Mouse (Mus musculus): ENCODE data around the gene Cacng4. TPM values are rescaled to one million over a fixed set of nuclear protein-coding genes. Genes with fewer than 3 reads are reported as not detected.

Cacng4 gene
- polyA plus RNA-seq, 1 experiment = not detected

DNA sequence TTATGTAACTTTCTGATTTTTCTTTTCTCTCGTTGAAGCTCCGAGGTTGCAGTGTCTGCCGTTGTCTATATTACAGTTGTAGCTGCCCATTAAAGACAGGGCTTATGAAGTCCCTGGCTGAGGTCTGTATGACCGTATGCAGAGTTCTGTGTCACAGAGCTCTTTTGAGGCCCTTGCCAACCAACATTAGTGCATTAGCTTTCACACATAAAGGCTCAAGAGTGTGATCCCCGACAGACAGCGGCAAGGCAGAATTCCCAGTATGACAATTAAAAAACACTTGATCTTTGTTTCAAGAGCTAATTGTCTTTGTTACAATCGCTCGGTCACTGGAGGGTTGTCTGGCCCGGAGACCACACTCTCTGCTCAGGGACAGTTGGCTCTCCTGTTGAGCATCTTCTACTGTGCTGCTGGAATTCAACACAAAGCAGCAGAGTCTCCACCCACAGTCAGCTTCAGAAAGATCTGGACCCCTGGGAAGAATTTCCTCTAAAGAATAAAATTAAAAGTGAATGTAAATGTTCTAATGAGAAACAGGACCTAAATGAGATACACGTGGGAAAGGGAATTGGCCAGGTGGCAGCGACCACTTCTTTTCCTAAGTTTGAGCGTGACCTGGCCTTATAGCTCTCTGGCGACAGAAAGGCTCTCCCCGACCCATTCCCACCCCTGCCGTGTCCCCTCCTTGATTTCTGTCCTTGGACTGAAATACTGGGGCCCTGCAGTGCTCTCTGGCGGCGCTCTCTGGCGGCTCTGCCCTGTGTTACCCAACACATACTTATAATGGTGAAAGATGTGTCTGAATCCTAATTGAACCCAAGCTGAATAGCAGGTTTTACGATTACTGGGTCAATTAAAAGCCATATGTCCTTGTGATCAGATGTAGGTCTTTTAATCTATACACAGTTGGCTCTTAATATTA lies 110.6 kb downstream of the Cacng4 start:
- H3K4me1 ChIP-seq (ENCODE audit: control insufficient read depth) = no peaks in the 10 kb centered on the region
- H3K9me3 ChIP-seq (ENCODE audit: control insufficient read depth, low read length) = no peaks in the 10 kb centered on the region
- no peak overlapping the region for H3K4me3 ChIP-seq (replicated peaks)
- TF ChIP-seq TAL1 (IDR thresholded peaks at IDR 0.05; ENCODE audit: low read length) = no peak
- no peak for TF ChIP-seq GATA1 (IDR thresholded peaks at IDR 0.05; ENCODE audit: low read length)
- H3K27me3 ChIP-seq (ENCODE audit: control insufficient read depth) = no peaks in the 10 kb centered on the region
- H3K36me3 ChIP-seq (ENCODE audit: control insufficient read depth) = peaks cover 38% of the 10 kb centered on the region

DNA sequence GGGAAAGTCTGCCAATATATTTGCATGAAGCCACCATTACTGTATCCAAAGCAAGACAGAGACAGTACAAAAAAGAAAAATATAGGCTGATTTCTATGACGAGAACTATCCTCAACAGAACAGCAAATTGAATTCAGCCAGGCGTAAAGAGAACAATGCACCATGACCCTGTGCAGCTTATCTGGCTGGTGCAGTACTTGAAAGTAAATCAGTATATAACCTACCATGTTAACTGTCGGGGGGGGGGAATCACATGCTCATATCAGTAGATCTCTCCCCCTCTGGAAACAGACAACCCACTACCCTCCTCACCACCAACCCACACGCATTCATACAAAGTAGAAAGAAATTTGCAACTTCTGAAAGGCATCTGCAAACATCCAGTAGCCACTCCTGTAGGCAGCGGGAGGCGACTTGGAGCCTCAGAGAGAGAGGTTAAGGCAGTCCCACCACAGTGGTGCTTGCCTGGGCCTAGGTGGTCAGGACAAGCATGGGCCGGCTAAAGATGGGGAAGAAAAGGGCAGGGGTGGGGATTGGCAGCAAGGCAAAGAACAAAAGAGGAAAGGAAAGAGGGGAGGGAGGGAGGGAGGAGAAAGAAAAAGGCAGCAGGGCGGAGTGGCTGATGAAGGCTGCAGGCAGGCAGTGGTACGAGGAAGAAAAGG lies 111.5 kb downstream of the Cacng4 start:
- TF ChIP-seq TAL1 (IDR thresholded peaks at IDR 0.05; ENCODE audit: low read length) (no peak), GATA1 (IDR thresholded peaks at IDR 0.05; ENCODE audit: low read length) (no peak)
- Histone ChIP-seq H3K27me3 (ENCODE audit: control insufficient read depth) (no peaks in the 10 kb centered on the region), H3K4me1 (ENCODE audit: control insufficient read depth) (no peaks in the 10 kb centered on the region), H3K9me3 (ENCODE audit: control insufficient read depth, low read length) (no peaks in the 10 kb centered on the region), H3K36me3 (ENCODE audit: control insufficient read depth) (peaks cover 34% of the 10 kb centered on the region), H3K4me3 (replicated peaks) (no peak overlapping the region)

Other genes with a start within 250 kb of the Cacng4 start
- 4.3 and 6.4 TPM in 2 replicates for gene Helz, start 246.6 kb downstream of the Cacng4 start, polyA plus RNA-seq (2012)
- not detected in 2 replicates for gene Cacng1, start 78.0 kb downstream of the Cacng4 start, polyA plus RNA-seq (2012)
- not detected in 2 replicates for gene Cacng5, start 120.5 kb upstream of the Cacng4 start, polyA plus RNA-seq (2012)